Mouse (Mus musculus) neutrophil, adult 59 days (primary cell): ENCODE measurements around the gene Ceacam18. TPM values are rescaled to one million over a fixed set of nuclear protein-coding genes. Genes with fewer than 3 reads are reported as not detected.

Experiments
- total RNA-seq, 2 experiments: library from RNA; stranded (reverse); gene quantifications; 1 replicate in 1 of 2; 2 replicates in 1 of 2; pipeline ENCODE4 v1.2.4; 2023

Ceacam18 gene
- not detected for total RNA-seq

DNA sequence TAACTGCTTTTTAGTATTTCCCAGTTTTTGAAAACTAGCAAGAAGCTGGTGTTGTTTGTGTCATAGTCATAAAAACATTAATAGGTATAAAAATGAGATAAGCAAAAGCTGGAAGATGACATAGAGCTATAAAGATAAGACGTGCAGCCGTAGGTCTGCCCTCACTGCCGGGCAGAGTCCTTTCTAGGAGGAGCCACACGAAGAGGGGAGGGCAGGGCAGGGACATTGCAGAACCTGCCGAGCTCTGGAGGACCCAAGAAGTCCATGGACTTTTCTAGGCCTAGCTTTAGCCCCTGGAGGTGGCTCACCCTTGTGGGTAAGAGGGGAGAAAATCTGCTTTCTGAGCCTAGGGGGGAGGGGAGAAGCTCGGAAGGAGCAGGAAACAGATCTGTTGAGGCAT lies at the start of gene Ceacam18:
Ceacam18 (plus strand) TSS at position 208 of the 400 bp plus-strand sequence.

DNA sequence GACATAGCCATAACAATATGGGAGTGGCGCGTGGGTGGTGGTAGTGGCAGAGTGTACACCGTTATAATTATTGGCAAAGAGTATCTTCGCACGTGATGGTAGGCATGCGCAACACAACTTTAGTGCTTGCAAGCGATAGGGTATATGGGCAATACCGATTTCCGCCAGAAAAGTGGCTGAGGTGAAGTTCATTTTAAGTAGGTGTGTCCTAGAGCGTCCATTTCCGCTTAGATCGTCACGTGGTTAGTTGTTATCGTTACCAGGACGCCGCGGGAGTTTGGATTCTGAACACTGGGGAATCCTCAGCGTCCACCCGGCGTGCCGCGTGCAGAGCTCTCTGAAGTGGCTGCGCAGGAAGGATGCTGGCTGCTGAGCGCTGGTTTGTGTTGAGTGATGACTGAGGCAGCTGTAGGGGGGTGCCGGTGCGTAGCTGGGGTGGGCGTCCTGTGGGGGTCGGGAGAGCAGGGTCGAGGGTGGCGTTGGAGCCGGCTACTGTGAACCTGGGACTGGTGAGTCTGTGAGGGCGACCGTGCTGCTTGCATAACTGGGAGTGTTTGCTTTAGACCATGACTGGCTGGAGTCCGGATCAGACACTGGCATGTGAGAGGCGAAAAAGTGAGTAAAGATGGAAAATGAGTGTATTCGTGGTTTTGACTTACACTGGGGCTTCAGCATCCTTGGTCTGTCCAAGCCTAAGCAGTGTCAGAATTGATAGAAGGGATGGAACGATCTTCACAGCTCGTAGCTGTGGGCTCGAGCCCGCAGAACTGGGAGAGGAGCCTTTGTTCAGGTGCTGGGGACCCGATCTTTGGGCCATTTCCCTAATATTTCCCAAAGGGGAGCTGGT lies 27.4 kb upstream of the Ceacam18 start, which contains the start of gene Zfp819:
Zfp819 (plus strand) TSS at position 274 of the 847 bp plus-strand sequence.

DNA sequence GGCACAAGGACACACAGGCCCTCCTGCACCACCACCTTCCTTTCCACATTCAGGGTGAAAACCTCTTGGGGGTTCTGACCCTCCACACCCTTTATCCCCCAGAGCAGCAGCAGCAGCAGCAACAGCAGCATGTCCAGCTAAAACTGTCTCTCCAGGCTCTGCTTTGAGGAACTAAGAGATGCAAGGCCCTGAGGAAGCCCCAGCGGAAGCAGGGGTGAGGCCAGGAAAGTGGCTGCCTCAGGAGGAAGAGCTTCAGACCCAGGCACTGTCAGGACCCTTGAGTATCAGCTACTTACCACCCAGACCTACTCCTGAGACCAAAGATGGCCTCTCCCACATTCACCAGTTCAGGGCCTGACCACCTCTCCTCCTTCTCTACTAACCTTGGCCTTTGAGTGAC lies 25.5 kb downstream of the Ceacam18 start, which contains the start of gene Siglece:
Siglece (minus strand) TSS at position 160 of the 400 bp plus-strand sequence.

DNA sequence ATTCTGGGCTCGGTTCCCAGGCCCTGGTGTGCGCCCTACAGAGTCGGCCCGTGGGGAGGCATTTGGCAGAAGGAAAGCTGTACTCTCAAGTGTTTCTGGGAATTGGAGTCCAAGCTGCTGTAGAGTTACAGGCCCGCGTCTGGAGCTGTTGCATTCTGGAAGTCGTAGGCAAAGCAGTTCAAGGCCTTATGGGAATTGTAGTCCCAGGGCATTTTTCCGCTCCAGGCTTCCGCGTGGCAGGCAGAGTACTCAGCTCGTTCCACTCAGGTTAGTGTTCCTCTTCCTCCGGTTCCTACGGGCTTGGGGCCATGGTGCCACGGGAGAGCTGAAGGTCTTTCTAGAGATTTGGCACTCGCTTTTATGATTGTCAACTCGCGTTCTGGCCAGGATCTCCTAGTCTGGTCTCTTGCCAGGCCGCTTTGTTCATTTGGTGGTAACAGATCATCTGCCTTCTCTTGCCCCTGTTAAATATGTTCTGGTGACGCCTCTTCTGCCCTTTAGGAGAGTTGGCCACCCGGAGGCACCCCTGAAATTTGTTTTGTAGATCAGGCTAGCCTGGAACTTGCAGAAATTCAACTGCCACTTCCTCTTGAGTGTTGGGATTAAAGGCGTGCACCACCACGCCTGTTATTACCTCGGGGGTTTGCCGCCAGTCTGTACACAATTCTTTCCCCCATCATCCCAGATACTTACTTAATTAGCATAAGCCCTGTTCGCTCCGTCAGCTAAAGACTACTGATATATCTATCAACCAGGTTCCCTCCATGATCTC lies 37.5 kb downstream of the Ceacam18 start, which contains the start of gene Ctu1:
Ctu1 (plus strand) TSS at position 208 of the 772 bp plus-strand sequence.

DNA sequence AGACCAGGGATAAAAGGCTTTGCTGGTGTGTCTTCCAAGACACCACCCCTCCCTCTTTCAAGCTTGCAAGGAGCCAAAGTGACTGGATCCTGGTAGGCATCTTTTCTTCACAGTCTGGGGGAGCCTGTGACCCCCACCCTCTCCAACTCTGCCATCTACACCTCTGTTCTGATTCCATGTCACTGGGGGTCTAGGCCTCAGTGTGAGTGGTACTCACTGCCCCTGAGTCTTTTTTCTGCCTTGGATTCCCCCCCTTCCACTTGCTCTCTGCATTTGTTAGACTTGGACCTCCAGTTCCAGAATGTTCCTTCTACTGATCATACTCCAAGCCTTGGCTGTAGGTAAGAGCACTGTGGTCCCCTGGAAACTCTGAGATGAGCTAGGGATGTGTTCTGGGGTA lies 55.6 kb downstream of the Ceacam18 start, which contains the start of gene Klk14:
Klk14 (plus strand) TSS at position 301 of the 400 bp plus-strand sequence.

Other genes starting within 250 kb of the Ceacam18 start
- gene Siglecg, start 226.5 kb upstream of the Ceacam18 start, total RNA-seq: 10 to 100 TPM; 55.9 to 59.4 TPM
- gene Lim2, start 207.0 kb upstream of the Ceacam18 start, total RNA-seq: not detected
- gene Nkg7, start 197.6 kb upstream of the Ceacam18 start, total RNA-seq: 10 to 100 TPM; 31.3 to 31.9 TPM
- under 1 TPM in 1 of 2 experiments, not detected in 1; 0.62 TPM for gene Cldnd2, start 193.9 kb upstream of the Ceacam18 start, total RNA-seq
- gene Etfb, start 190.6 kb upstream of the Ceacam18 start, total RNA-seq: 10 to 100 TPM; 58.6 to 71.6 TPM
- not detected for gene Gm45233, start 190.6 kb upstream of the Ceacam18 start, total RNA-seq
- gene Vsig10l, start 171.6 kb upstream of the Ceacam18 start, total RNA-seq: 10 to 100 TPM in 1 of 2 experiments, 1 to 10 TPM in 1; 8.3 to 14.7 TPM
- not detected for gene Iglon5, start 144.6 kb upstream of the Ceacam18 start, total RNA-seq
- under 1 TPM in 1 of 2 experiments, not detected in 1; 0.18 TPM for gene 4931406B18Rik, start 128.8 kb upstream of the Ceacam18 start, total RNA-seq
- gene Cd33, start 90.3 kb upstream of the Ceacam18 start, total RNA-seq: 100 to 1,000 TPM; 465 to 478 TPM
- gene Zfp658, start 72.5 kb upstream of the Ceacam18 start, total RNA-seq: 1 to 10 TPM; 2.5 to 3.0 TPM
- gene Zfp719, start 55.1 kb upstream of the Ceacam18 start, total RNA-seq: 10 to 100 TPM; 10.9 to 12.6 TPM
- under 1 TPM; 0.62 to 0.78 TPM for gene Zfp819, start 27.5 kb upstream of the Ceacam18 start, total RNA-seq
- gene Siglece, start 25.5 kb downstream of the Ceacam18 start, total RNA-seq: 100 to 1,000 TPM; 152 to 169 TPM
- gene Ctu1, start 37.3 kb downstream of the Ceacam18 start, total RNA-seq: 1 to 10 TPM; 2.7 to 4.6 TPM
- gene Klk14, start 55.7 kb downstream of the Ceacam18 start, total RNA-seq: not detected
- not detected for gene Klk13, start 77.9 kb downstream of the Ceacam18 start, total RNA-seq
- gene Klk12, start 134.2 kb downstream of the Ceacam18 start, total RNA-seq: not detected
- gene Klk11, start 139.9 kb downstream of the Ceacam18 start, total RNA-seq: not detected
- not detected for gene Klk10, start 146.3 kb downstream of the Ceacam18 start, total RNA-seq
- gene Klk9, start 157.2 kb downstream of the Ceacam18 start, total RNA-seq: not detected
- 1 to 10 TPM; 2.1 to 4.1 TPM for gene Klk8, start 162.9 kb downstream of the Ceacam18 start, total RNA-seq
- not detected for gene Klk7, start 176.6 kb downstream of the Ceacam18 start, total RNA-seq
- gene Klk6, start 189.8 kb downstream of the Ceacam18 start, total RNA-seq: not detected
- gene Klk5, start 207.3 kb downstream of the Ceacam18 start, total RNA-seq: not detected
- not detected for gene Klk4, start 246.5 kb downstream of the Ceacam18 start, total RNA-seq